Mouse (Mus musculus) embryo, embryonic 9.5 days (tissue): ENCODE data around the gene Gamt.
"Not testable (repeated sequence)": the region's sequence is repeated elsewhere in the genome, so short reads cannot be mapped to it uniquely, and the experiment has no call there.

Experiments
- DNase-seq: peaks from one replicate; pipeline ENCODE4 v3.0.0-alpha.2; 2017; ENCODE audit errors: extremely low spot score

The Gamt gene

GRCm38 (mm10) chr10:80227877-80228775 lies 32.7 kb downstream of the Gamt start:
- DNase-seq = no peak

DNA sequence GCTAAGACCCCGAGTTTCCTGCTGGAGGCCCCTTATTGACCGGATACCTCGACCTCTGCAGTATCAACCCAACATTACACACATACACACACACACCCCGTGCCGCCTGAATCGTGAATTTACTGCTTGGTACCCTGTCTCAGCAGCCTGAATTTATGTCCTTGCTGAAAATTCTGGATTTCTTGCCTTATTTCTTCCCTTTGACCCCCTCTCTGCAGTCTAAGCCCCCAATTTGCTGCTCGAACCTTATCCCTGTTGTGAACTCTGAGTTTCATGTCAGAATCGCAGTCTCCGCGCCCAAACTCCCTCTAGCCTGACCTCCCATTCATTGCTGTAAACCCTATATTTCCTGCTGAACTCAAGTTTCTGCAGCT lies 33.7 kb downstream of the Gamt start:
- peak; percentile 38 for DNase-seq

GRCm38 (mm10) chr10:80226416-80227165 lies 34.2 kb downstream of the Gamt start, which contains the start of gene Mum1:
Gene Mum1 (plus strand): TSS chr10:80226434.
- peak; percentile 99 for DNase-seq

GRCm38 (mm10) chr10:80226071-80226415 lies 34.8 kb downstream of the Gamt start:
- DNase-seq = no peak

GRCm38 (mm10) chr10:80223137-80223536 lies 37.7 kb downstream of the Gamt start:
- not testable (repeated sequence) for DNase-seq

GRCm38 (mm10) chr10:80220676-80221075 lies 40.1 kb downstream of the Gamt start:
- DNase-seq = no peak

- no peak for DNase-seq
Observed at GRCm38 (mm10) chr10:80215048-80215772, 45.6 kb downstream of the Gamt start.

GRCm38 (mm10) chr10:80211547-80212103 lies 49.2 kb downstream of the Gamt start:
- not testable (repeated sequence) for DNase-seq

GRCm38 (mm10) chr10:80208841-80209371 lies 51.9 kb downstream of the Gamt start:
- DNase-seq = no peak

GRCm38 (mm10) chr10:80208248-80208647 lies 52.6 kb downstream of the Gamt start:
- DNase-seq = no peak
